Mouse (Mus musculus): ENCODE data around the gene Nudt8. TPM values are rescaled to one million over a fixed set of nuclear protein-coding genes. Genes with fewer than 3 reads are reported as not detected.
"Not testable (repeated sequence)": the region's sequence is repeated elsewhere in the genome, so short reads cannot be mapped to it uniquely, and the experiment has no call there.

The Nudt8 gene
- polyA plus RNA-seq, 1 experiment from 2014 or later, result 30.0 TPM

GRCm38 (mm10) chr19:4042124-4042523, 41.7 kb downstream of the Nudt8 start:
- Histone ChIP-seq H3K9me3 (no peaks in the 10 kb centered on the region), H3K4me1 (0 out of 2 replicates have a peak, but pooled peaks cover 2% of the 10 kb centered on the region), H3K27me3 (no peaks in the 10 kb centered on the region), H3K27ac (no peak overlapping the region), H3K4me3 (no peak overlapping the region), H3K36me3 (no peaks in the 10 kb centered on the region), H3K4me2 (replicated peaks) (no peak overlapping the region), H3K9ac (no peak overlapping the region)
- no peak for ATAC-seq (ENCODE audit: insufficient number of reproducible peaks, insufficient read depth, low FRiP score, low TSS enrichment)
- 79% methylated on average over 14 of the region's 14 CpGs for WGBS

GRCm38 (mm10) chr19:4044109-4044508, 43.7 kb downstream of the Nudt8 start:
- H3K9ac ChIP-seq; H3K36me3 ChIP-seq; H3K4me2 ChIP-seq (replicated peaks); H3K9me3 ChIP-seq; H3K27ac ChIP-seq; H3K4me3 ChIP-seq; H3K27me3 ChIP-seq; ATAC-seq (ENCODE audit: insufficient number of reproducible peaks, insufficient read depth, low FRiP score, low TSS enrichment); H3K4me1 ChIP-seq: not testable (repeated sequence)
- WGBS, result 78% methylated on average over 5 of the region's 5 CpGs

- Histone ChIP-seq H3K27ac (no peak within 1 kb of the TSS), H3K4me3 (no peak within 1 kb of the TSS), H3K4me2 (replicated peaks) (0 out of 2 replicates have a peak within 1 kb of the TSS, but pooled peaks have one; percentile 19), H3K9me3 (0 out of 2 replicates have a peak, but pooled peaks cover 3% of the 10 kb centered on the region), H3K27me3 (no peaks in the 10 kb centered on the region), H3K9ac (no peak within 1 kb of the TSS; the same call in 1 of the 2 replicates), H3K4me1 (0 out of 2 replicates have a peak, but pooled peaks cover 2% of the 10 kb centered on the region), H3K36me3 (no peaks in the 10 kb centered on the region)
- WGBS, result 55% methylated on average over 16 of the region's 16 CpGs
- ATAC-seq (ENCODE audit: insufficient number of reproducible peaks, insufficient read depth, low FRiP score, low TSS enrichment), result no peak
Observed at GRCm38 (mm10) chr19:4045966-4046865, 45.8 kb downstream of the Nudt8 start, which contains the start of gene Gstp2. Gene Gstp2 (minus strand): TSS chr19:4046023.

GRCm38 (mm10) chr19:4046866-4047254, 46.5 kb downstream of the Nudt8 start:
- no peak overlapping the region for H3K4me3 ChIP-seq
- 0 out of 2 replicates have a peak, but pooled peaks cover 3% of the 10 kb centered on the region for H3K9me3 ChIP-seq
- no peak for ATAC-seq (ENCODE audit: insufficient number of reproducible peaks, insufficient read depth, low FRiP score, low TSS enrichment)
- H3K4me1 ChIP-seq, result 0 out of 2 replicates have a peak, but pooled peaks cover 2% of the 10 kb centered on the region
- H3K36me3 ChIP-seq, result no peaks in the 10 kb centered on the region
- H3K27ac ChIP-seq, result no peak overlapping the region
- 82% methylated on average over 8 of the region's 8 CpGs for WGBS
- H3K9ac ChIP-seq, result no peak overlapping the region
- no peak overlapping the region for H3K4me2 ChIP-seq (replicated peaks)
- no peaks in the 10 kb centered on the region for H3K27me3 ChIP-seq

- 14% methylated on average over 4 of the region's 4 CpGs for WGBS
- no peak for ATAC-seq (ENCODE audit: insufficient number of reproducible peaks, insufficient read depth, low FRiP score, low TSS enrichment)
Observed at GRCm38 (mm10) chr19:4047859-4048258, 47.5 kb downstream of the Nudt8 start.

GRCm38 (mm10) chr19:4049069-4049468, 48.7 kb downstream of the Nudt8 start:
- H3K27ac ChIP-seq; H3K36me3 ChIP-seq; H3K4me1 ChIP-seq; H3K27me3 ChIP-seq; H3K4me2 ChIP-seq (replicated peaks); H3K4me3 ChIP-seq; ATAC-seq (ENCODE audit: insufficient number of reproducible peaks, insufficient read depth, low FRiP score, low TSS enrichment); H3K9me3 ChIP-seq; H3K9ac ChIP-seq: not testable (repeated sequence)
- WGBS, result 90% methylated on average over 5 of the region's 5 CpGs

More at GRCm38 (mm10) chr19:4047859-4048258, 47.5 kb downstream of the Nudt8 start:
- no peak overlapping the region for H3K4me3 ChIP-seq
- H3K4me1 ChIP-seq, result 0 out of 2 replicates have a peak, but pooled peaks cover 2% of the 10 kb centered on the region
- 0 out of 2 replicates have a peak, but pooled peaks cover 3% of the 10 kb centered on the region for H3K9me3 ChIP-seq
- no peak overlapping the region for H3K27ac ChIP-seq
- no peaks in the 10 kb centered on the region for H3K36me3 ChIP-seq
- no peak overlapping the region for H3K4me2 ChIP-seq (replicated peaks)
- H3K9ac ChIP-seq, result no peak overlapping the region
- no peaks in the 10 kb centered on the region for H3K27me3 ChIP-seq

DNA sequence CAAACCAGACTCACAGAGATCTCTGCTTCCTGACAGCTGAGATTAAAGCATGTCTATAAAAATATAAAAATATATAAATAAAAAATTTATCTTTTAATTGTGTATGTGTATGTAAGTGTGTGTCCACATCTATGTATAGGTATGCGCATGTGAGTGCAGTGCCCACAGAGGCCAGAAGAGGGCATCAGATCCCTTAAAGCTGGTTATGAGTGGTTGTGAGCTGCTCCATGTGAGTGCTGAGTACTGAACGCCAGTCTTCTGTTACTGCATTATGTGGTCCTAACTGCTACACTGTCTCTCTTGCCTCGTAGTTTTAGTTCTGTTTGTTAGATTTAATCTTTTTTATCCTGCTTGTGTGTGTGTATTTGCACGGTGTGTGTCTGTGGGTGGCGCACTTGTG, 50.6 kb downstream of the Nudt8 start:
- no peak overlapping the region for H3K27ac ChIP-seq
- H3K4me2 ChIP-seq (replicated peaks), result no peak overlapping the region
- H3K9me3 ChIP-seq, result 0 out of 2 replicates have a peak, but pooled peaks cover 3% of the 10 kb centered on the region
- no peak overlapping the region for H3K9ac ChIP-seq
- no peaks in the 10 kb centered on the region for H3K27me3 ChIP-seq
- H3K36me3 ChIP-seq, result no peaks in the 10 kb centered on the region
- 0 out of 2 replicates have a peak, but pooled peaks cover 3% of the 10 kb centered on the region for H3K4me1 ChIP-seq
- no peak overlapping the region for H3K4me3 ChIP-seq
- no peak for ATAC-seq (ENCODE audit: insufficient number of reproducible peaks, insufficient read depth, low FRiP score, low TSS enrichment)
- 92% methylated on average over 5 of the region's 5 CpGs for WGBS

Other genes with a start within 250 kb of the Nudt8 start
- gene Kmt5b, start 233.2 kb upstream of the Nudt8 start, polyA plus RNA-seq (2016; fragmentation: Nextera tagmentation; extraction: Ambion mirVana), result 42.2 TPM in 2 replicates
- gene Chka, start 148.8 kb upstream of the Nudt8 start, polyA plus RNA-seq (2016; fragmentation: Nextera tagmentation; extraction: Ambion mirVana), result 64.2 and 68.9 TPM in 2 replicates
- 46.4 and 53.6 TPM in 2 replicates for gene Tcirg1, start 93.4 kb upstream of the Nudt8 start, polyA plus RNA-seq (2016; fragmentation: Nextera tagmentation; extraction: Ambion mirVana)
- 245 and 268 TPM in 2 replicates for gene Ndufs8, start 87.8 kb upstream of the Nudt8 start, polyA plus RNA-seq (2016; fragmentation: Nextera tagmentation; extraction: Ambion mirVana)
- gene Aldh3b1, start 70.8 kb upstream of the Nudt8 start, polyA plus RNA-seq (2016; fragmentation: Nextera tagmentation; extraction: Ambion mirVana), result 0.91 and 1.1 TPM in 2 replicates
- 12.5 and 12.7 TPM in 2 replicates for gene Unc93b1, start 65.4 kb upstream of the Nudt8 start, polyA plus RNA-seq (2016; fragmentation: Nextera tagmentation; extraction: Ambion mirVana)
- not detected in 2 replicates for gene Aldh3b3, start 41.9 kb upstream of the Nudt8 start, polyA plus RNA-seq (2016; fragmentation: Nextera tagmentation; extraction: Ambion mirVana)
- 2.0 and 2.8 TPM in 2 replicates for gene Aldh3b2, start 28.3 kb upstream of the Nudt8 start, polyA plus RNA-seq (2016; fragmentation: Nextera tagmentation; extraction: Ambion mirVana)
- gene Acy3, start 14.0 kb upstream of the Nudt8 start, polyA plus RNA-seq (2016; fragmentation: Nextera tagmentation; extraction: Ambion mirVana), result 3.0 and 3.4 TPM in 2 replicates
- gene Tbx10, start 7.8 kb upstream of the Nudt8 start, polyA plus RNA-seq (2016; fragmentation: Nextera tagmentation; extraction: Ambion mirVana), result not detected in 2 replicates
- 4.0 and 5.6 TPM in 2 replicates for gene Gm49405, start within 50 bp of the Nudt8 start, polyA plus RNA-seq (2016; fragmentation: Nextera tagmentation; extraction: Ambion mirVana)
- gene Doc2g, start 2.7 kb downstream of the Nudt8 start, polyA plus RNA-seq (2016; fragmentation: Nextera tagmentation; extraction: Ambion mirVana), result 6.5 and 6.9 TPM in 2 replicates
- 188 and 201 TPM in 2 replicates for gene Ndufv1, start 12.2 kb downstream of the Nudt8 start, polyA plus RNA-seq (2016; fragmentation: Nextera tagmentation; extraction: Ambion mirVana)
- 540 and 544 TPM in 2 replicates for gene Gstp1, start 37.4 kb downstream of the Nudt8 start, polyA plus RNA-seq (2016; fragmentation: Nextera tagmentation; extraction: Ambion mirVana)
- 2.8 and 11.5 TPM in 2 replicates for gene Gstp2, start 45.4 kb downstream of the Nudt8 start, polyA plus RNA-seq (2016; fragmentation: Nextera tagmentation; extraction: Ambion mirVana)
- gene Gstp3, start 59.0 kb downstream of the Nudt8 start, polyA plus RNA-seq (2016; fragmentation: Nextera tagmentation; extraction: Ambion mirVana), result not detected in 2 replicates
- gene Cabp2, start 81.0 kb downstream of the Nudt8 start, polyA plus RNA-seq (2016; fragmentation: Nextera tagmentation; extraction: Ambion mirVana), result 0.22 TPM in 1 of 2 replicates, not detected in the other
- 55.6 and 55.7 TPM in 2 replicates for gene Cdk2ap2, start 96.6 kb downstream of the Nudt8 start, polyA plus RNA-seq (2016; fragmentation: Nextera tagmentation; extraction: Ambion mirVana)
- gene Pitpnm1, start 99.4 kb downstream of the Nudt8 start, polyA plus RNA-seq (2016; fragmentation: Nextera tagmentation; extraction: Ambion mirVana), result 8.9 and 10.9 TPM in 2 replicates
- gene Aip, start 125.3 kb downstream of the Nudt8 start, polyA plus RNA-seq (2016; fragmentation: Nextera tagmentation; extraction: Ambion mirVana), result 85.2 and 90.8 TPM in 2 replicates
- gene Gpr152, start 139.2 kb downstream of the Nudt8 start, polyA plus RNA-seq (2016; fragmentation: Nextera tagmentation; extraction: Ambion mirVana), result not detected in 2 replicates
- gene Cabp4, start 143.5 kb downstream of the Nudt8 start, polyA plus RNA-seq (2016; fragmentation: Nextera tagmentation; extraction: Ambion mirVana), result not detected in 2 replicates
- 128 and 135 TPM in 2 replicates for gene Coro1b, start 148.0 kb downstream of the Nudt8 start, polyA plus RNA-seq (2016; fragmentation: Nextera tagmentation; extraction: Ambion mirVana)
- 0.89 and 2.1 TPM in 2 replicates for gene Ptprcap, start 153.0 kb downstream of the Nudt8 start, polyA plus RNA-seq (2016; fragmentation: Nextera tagmentation; extraction: Ambion mirVana)
- gene Rps6kb2, start 162.8 kb downstream of the Nudt8 start, polyA plus RNA-seq (2016; fragmentation: Nextera tagmentation; extraction: Ambion mirVana), result 59.7 and 71.7 TPM in 2 replicates
- 2.6 and 3.7 TPM in 2 replicates for gene Carns1, start 174.9 kb downstream of the Nudt8 start, polyA plus RNA-seq (2016; fragmentation: Nextera tagmentation; extraction: Ambion mirVana)
- 1.2 and 1.9 TPM in 2 replicates for gene Tbc1d10c, start 190.7 kb downstream of the Nudt8 start, polyA plus RNA-seq (2016; fragmentation: Nextera tagmentation; extraction: Ambion mirVana)
- gene Ppp1ca, start 191.5 kb downstream of the Nudt8 start, polyA plus RNA-seq (2016; fragmentation: Nextera tagmentation; extraction: Ambion mirVana), result 782 and 783 TPM in 2 replicates
- gene Rad9a, start 201.1 kb downstream of the Nudt8 start, polyA plus RNA-seq (2016; fragmentation: Nextera tagmentation; extraction: Ambion mirVana), result 42.7 and 45.2 TPM in 2 replicates
- gene Clcf1, start 213.7 kb downstream of the Nudt8 start, polyA plus RNA-seq (2016; fragmentation: Nextera tagmentation; extraction: Ambion mirVana), result 8.5 and 9.7 TPM in 2 replicates
- gene AC109138.7, start 213.8 kb downstream of the Nudt8 start, polyA plus RNA-seq (2016; fragmentation: Nextera tagmentation; extraction: Ambion mirVana), result not detected in 2 replicates
- 14.9 and 21.6 TPM in 2 replicates for gene Pold4, start 231.3 kb downstream of the Nudt8 start, polyA plus RNA-seq (2016; fragmentation: Nextera tagmentation; extraction: Ambion mirVana)

All from embryonic facial prominence, embryonic 12.5 days (tissue).